Mouse (Mus musculus) left cerebral cortex, adult 9 months (tissue): ENCODE data around the gene Zfp870.
A peak's percentile ranks its signal among the peaks of the same experiment; 100 is the strongest.

Experiments
- DNase-seq, 2 experiments: peaks; one replicate each; pipeline ENCODE4 v3.0.0; 2022; ENCODE audit warnings: low spot score in 2 of 2

Gene Zfp870

DNA sequence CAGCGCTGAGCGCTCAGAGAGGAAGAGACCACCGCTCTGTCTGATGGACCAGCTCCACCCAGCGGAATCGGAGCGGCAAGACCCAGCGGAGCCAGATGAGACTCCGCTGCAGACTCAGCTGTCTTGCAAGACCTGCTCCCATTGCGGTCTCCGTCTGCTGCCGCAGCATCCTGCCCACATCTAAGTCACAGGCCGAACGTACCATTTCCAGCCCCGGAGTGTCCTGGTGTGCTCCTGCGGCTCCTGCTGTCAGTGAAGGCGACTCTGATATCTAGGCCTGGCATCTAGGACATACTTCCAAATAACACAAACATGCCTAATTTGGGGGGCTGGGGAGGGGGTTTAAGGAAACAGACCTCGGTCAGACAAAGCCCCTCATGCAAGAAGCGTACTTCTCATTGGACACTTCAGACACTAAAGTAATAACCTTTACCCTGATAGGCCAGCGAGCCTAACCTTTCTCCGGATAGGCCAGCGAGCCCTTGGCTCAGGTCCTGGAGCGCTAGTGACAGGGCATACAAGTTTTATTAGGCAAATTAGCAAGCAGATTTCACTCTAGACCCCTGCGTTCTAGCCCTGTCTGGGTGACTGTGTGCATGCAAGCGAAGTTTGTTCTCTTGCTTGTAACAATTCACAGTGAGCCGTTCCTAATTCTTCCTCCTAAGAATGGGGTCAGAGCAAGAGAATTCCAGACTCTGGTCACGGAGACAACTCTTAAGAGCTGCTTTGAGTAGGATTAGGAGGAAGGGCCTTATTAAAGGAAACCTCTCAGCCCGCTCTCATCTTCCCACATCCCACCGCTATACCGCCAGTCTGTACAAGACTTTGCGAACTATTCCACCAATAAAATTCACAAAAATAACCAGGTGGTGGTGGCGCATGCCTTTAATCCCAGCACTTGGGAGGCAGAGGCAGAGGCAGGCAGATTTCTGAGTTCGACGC lies at the start of gene Zfp870:
Zfp870 (minus strand) TSS at position 404 of the 942 bp plus-strand sequence.
- DNase-seq: peak; percentile 85 to 94

DNA sequence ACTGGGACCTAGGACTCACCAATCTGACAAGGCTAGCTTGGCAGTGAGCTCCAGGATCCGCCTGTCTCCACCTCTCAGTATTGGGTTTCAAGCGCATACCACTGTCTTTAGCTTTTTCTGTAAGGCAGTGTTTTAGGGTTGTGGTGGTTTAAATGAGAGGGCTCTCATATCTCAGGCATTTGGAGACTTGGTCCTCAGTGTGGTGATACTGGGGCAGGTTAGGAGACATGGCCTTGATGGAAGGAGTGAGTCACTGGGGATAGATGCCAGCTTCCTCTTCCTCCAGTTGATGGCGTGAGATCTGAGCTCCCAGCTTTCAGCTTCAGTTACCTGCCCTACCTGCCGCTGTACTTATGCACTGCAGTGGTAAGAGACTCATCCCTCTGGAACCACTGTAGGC lies 48.4 kb upstream of the Zfp870 start:
- DNase-seq: no peak

DNA sequence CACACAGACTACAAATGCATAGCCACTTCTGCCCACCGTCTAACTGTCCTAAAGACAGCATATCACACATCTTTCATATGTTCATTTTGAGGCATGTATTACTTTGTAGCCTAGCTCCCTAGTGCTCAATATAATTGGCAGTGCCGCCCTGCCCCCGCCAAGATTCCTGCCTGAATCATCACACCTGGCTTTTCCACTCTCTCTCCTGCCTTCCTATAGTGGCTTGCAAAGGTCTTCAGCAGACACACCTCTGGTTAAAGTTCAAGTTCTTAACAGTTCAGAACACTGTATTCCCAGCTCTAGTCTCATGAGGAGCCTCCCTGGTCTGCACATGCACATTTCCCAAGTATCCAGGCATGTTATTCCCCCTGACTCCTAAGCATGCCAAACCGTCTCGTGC lies 36.4 kb upstream of the Zfp870 start:
- DNase-seq: no peak

DNA sequence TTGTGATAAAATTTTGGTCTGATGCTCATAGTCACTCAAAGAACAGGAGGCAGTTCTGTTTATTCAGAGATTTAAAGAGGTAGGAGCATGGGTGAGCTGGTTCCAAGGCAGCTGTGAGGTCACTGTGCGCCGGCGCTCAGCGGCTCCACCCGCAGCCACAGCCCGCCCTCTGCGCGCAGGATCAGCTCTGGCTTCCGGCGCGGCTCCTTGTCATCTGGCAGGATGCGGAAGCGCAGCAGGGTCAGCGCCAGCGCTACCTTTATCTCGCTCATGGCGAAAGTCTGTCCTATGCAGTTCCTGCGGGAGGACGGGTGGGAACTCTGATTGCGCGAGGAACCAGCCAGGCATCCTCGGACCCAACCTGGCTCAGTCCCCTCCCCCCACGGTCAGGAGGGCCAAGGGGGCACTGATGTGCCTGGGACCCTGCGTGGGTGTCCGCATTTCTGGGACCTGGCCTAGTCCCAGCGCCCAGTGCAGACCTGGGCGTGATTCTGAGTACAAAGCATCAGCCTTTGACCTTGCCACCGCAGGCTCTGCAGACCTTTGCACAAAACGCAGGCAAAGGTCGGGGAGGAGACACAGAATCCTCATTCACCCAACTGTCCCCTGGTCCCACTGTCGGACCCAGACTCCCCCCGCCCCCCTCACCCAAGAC lies 33.3 kb upstream of the Zfp870 start:
- peak in 1 of 2 experiments; percentile 64 for DNase-seq

- no peak for DNase-seq
Measured at GRCm38 (mm10) chr17:32923681-32924080, 32.2 kb upstream of the Zfp870 start.

DNA sequence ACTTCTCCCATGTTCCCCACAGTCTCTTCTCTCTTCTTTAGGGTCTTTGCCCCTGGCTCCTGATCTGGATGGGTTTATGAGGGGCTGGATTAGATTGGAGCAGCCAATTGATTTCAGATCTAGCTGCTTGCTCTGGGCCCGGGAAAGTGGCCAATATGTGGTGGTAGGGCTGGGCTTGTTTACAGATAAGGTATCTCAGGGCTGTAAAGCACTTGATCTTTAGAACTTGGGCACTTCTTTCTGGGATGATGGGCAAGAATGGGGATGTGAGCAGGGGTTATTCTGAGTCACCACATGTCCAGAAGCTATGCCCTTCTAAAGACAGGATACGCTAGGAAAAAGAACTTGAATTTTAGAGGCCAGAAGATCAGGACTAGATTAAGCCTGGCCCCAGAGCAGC lies 27.7 kb upstream of the Zfp870 start:
- DNase-seq: no peak

DNA sequence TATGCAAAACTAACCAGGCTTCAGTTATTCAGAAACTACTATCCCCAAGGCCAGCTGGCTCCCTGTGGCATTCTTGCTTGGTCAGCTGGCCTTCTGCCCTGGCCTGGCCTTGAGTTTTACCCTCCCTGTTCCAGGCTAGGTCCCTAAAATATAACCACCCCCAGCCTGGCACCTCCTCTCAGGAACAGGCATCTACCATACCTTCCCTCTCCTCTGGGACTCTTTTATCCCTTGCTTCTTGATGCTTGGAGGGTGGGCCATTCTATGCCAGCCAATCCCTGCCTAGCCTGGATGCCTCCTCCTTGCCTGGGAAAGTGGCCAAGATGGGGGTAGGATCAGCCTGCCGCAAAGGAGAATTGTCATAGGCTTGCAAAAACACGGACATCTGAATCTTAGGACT lies 25.7 kb upstream of the Zfp870 start, which contains the start of gene Cyp4f14:
Cyp4f14 (minus strand) TSS at position 212 of the 400 bp plus-strand sequence.
- peak in 1 of 2 experiments; percentile 16 for DNase-seq

GRCm38 (mm10) chr17:32916075-32916474 lies 24.6 kb upstream of the Zfp870 start:
- DNase-seq: no peak

DNA sequence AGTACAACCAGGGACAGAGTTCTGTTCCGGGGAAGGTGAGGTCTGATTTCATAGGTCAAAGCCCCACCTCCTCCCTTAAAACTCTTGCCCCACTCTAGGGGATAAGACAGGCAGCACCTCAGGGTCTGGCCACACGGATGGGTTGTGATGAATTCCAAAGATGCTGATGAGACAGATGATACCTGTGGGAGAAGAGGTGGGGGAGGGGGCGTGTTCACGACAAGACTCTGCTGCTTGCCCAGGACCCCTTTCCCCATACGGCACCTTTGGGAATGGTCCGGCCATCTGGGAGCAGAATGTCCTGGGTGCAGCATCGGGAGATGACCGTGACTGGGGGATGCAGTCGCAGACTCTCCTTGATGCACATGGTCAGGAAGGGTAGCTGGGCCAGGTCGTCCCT lies 14.7 kb upstream of the Zfp870 start:
- no peak for DNase-seq

DNA sequence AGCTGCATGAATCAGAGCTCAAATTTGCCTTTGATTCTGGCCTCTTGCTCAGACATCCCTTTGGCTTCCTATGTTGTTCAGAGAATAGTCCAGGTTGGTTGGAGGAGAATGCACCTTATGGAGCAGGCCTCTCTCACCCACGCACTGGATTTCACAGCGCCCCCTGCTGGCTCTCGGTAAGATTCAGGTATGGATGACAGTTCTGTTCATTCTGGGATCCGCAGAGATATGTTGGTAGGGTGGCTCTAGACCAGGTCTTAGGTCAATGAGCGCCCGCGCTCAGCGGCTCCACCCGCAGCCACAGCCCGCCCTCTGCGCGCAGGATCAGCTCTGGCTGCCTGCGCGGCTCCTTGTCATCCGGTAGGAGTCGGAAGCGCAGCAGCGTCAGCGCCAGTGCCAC lies 13.8 kb upstream of the Zfp870 start:
- DNase-seq: peak in 1 of 2 experiments; percentile 40

DNA sequence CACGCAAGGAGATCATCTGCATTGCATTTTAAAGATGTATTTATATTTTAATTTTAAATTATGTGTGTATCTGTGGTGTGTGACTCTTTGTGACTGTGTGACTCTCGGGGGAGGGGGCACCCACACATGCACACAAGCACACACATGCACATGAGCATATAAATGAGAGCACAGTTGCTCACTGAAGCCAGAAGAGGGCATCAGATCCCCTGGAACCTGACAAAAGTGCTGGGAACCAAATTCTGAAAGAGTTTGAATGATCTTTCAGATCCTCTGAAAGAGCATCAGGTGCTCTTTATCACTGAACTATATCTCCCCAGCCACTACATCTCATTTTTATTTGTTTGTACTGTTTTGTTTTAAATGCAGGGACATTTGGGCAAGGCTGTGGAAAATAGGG lies 13.0 kb upstream of the Zfp870 start:
- DNase-seq: no peak

GRCm38 (mm10) chr17:32901751-32902525 lies 10.5 kb upstream of the Zfp870 start:
- DNase-seq: no peak

DNA sequence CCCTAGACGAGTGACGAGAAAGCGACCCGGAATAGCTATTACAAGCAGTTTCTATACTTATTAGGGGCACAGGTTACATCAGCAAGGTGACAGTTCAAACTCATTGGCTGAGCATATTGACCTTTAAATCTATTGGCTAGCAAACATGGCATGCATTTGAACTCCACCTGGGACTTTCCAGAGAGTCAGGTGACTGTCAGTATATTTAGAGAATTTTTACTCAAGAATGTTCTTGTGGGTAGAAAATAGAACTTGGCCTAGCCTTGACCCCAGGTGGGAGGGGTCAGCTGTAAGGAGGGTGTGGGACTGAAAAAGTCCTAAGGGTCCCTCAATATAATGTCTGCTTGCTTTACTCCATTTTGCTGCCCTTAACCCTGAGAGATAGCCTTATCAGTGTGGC lies 4.0 kb upstream of the Zfp870 start:
- no peak for DNase-seq

GRCm38 (mm10) chr17:32893901-32894300 lies 2.5 kb upstream of the Zfp870 start:
- no peak for DNase-seq

- DNase-seq: no peak
Measured at GRCm38 (mm10) chr17:32890852-32891238, 597 bp downstream of the Zfp870 start.

DNA sequence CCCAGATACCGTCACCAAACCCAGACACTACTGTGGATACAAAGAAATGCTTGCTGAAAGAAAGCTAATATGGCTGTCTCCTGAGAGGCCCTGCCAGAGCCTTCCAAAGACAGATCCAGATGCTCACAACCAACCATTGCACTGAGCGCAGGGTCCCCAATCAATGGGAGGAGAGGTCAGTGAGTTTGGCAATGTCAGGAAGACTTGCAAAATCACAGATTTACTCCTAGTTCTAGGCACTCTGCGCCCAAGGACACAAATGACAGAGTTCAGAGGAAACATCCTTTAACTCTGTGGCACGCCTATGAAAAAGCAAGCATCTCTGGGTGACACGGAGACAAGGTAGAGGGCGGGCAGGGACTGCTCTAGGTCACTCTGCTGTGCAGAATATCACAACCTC lies 1.8 kb downstream of the Zfp870 start:
- DNase-seq: no peak

DNA sequence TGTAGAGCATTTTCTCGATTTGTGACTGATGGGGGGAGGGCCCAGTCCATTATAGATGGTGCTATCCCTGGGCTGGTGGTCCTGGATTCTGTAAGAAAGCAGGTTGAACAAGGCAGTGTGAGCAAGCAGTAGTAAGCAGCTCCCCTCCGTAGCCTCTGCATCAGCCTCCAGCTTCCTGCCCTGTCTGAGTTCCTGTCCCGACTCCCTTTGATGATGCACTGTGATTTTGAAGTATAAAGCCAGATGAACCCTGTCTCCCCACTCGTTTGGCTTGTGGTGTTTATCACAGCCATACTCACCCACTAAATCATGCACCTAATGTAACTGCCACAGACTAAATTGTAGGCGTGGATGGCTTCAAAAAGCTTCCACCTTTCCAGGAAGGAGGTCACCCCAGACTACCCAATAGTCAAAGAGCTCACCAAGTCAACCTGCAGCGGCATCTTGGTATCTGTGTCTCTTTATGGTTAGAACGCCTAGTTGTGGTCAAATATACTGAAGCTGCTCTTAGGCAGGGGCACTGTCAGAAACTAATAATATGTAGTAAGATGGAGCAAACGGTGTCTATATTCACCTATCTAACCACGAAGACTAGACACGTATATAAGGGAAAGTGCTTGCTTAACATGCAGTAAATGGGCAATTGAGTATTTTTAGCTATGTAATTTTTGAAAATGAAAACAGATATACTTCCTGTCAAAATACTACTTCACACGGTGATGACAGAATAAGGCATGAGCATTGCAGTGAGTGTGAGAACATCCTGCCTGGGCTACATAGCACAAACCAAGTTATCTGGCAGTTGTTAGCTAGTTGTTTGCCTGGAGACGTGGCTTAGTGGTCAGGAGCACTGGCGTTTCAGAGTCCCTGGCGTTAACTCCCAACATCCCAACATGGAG lies 10.9 kb downstream of the Zfp870 start:
- no peak for DNase-seq

DNA sequence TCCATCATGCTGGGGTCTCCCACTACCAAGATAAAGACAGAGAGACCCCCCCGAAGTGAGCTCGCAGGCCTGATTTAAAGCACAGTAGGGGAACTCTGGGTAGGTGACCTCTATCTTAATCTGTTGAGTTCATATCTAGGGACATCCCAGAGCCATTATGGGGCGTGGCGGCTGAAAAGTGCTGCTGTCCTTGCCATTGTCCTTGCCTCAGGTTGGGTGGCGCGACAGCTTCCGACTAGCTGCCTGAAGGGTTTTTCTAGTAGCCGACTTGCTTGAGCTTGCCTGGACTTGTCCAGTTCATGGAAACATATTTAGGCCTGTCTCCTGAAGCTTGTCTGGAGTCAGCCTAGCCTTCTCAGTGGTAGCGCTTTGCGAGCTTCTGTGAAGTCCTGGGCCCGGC lies 12.7 kb downstream of the Zfp870 start:
- DNase-seq: no peak

DNA sequence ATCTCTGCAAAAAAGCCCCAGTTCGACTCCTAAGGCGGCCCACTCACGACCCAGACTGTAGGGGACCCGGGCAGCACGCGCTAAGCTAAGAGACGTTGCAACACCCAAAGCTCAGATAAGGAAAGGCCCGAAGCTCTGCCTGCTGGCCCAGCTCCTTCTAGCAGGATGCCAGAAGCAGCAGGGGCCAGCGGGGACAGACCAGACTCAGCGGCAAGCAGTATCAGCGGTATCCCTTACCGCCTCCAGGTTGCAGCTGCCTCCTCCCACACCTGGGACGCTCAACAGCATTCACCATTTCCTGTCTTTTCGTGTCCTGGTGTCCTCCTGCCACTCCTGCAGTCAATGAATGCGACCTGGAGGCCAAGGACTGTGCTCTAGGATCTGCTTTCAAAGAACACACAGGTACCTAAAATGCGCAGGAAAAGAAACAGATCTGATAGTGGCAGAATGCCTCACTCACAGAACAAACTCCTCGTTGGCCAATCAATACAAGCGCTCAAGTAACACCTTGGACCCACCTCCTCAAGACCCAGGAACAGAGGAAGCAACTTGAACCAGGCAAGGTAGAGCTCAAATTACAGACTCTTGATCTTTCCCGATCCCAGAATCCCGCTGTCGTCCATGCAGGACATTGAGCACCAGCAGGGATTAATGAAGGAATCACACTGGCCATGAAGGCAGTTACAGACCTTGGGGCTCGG lies 13.8 kb downstream of the Zfp870 start:
- DNase-seq: no peak

GRCm38 (mm10) chr17:32872696-32873095 lies 18.7 kb downstream of the Zfp870 start:
- no peak for DNase-seq

GRCm38 (mm10) chr17:32872091-32872490 lies 19.4 kb downstream of the Zfp870 start:
- no peak for DNase-seq
